Mouse (Mus musculus) cerebellum, adult 2 months (tissue): Measurements from ENCODE around the gene Ndufs3.

ENCODE experiments used
- CTCF ChIP-seq: fragments of 200-500 bp; IDR thresholded peaks from 2 replicates; pipeline ENCODE4 v1.5.1; 2011; ENCODE audit warnings: low read depth, mild to moderate bottlenecking, control low read depth, low read length, moderate library complexity, borderline replicate concordance; ENCODE audit not compliant: insufficient read depth
- POLR2A ChIP-seq: fragments of 200-500 bp; IDR thresholded peaks from 2 replicates; pipeline ENCODE4 v1.6.1; 2011; ENCODE audit warnings: low read length, control low read depth, borderline replicate concordance; ENCODE audit not compliant: insufficient read depth

- TF ChIP-seq CTCF (no peak), POLR2A (no peak)
Observed at GRCm38 (mm10) chr2:90913671-90914070, 9.0 kb upstream of the Ndufs3 start.
